Mouse (Mus musculus): ENCODE results near the gene Pnpla2. TPM values are rescaled to one million over a fixed set of nuclear protein-coding genes. Genes with fewer than 3 reads are reported as not detected.

Gene Pnpla2
- polyA plus RNA-seq, 1 experiment: 18.9 TPM

GRCm38 (mm10) chr7:141417731-141418681, 37.0 kb upstream of the Pnpla2 start:
- H3K4me1 ChIP-seq (ENCODE audit: control insufficient read depth, insufficient read depth, low read length): 0 out of 2 replicates have a peak, but pooled peaks cover 5% of the 10 kb centered on the region
- TF ChIP-seq POLR2A (IDR thresholded peaks at IDR 0.05; ENCODE audit: low read depth, low read length): no peak
- no peak overlapping the region for H3K4me3 ChIP-seq (ENCODE audit: insufficient read depth, low read length)
- H3K27ac ChIP-seq (ENCODE audit: insufficient read depth, low read length): no peak overlapping the region

GRCm38 (mm10) chr7:141418970-141419369, 36.0 kb upstream of the Pnpla2 start:
- no peak overlapping the region for H3K27ac ChIP-seq (ENCODE audit: insufficient read depth, low read length)
- TF ChIP-seq POLR2A (IDR thresholded peaks at IDR 0.05; ENCODE audit: low read depth, low read length) (no peak), CTCF (IDR thresholded peaks at IDR 0.05; ENCODE audit: borderline replicate concordance, insufficient read depth, low read length) (no peak)

GRCm38 (mm10) chr7:141420030-141420702, 34.8 kb upstream of the Pnpla2 start:
- Histone ChIP-seq H3K4me1 (ENCODE audit: control insufficient read depth, insufficient read depth, low read length) (0 out of 2 replicates have a peak, but pooled peaks cover 5% of the 10 kb centered on the region), H3K4me3 (ENCODE audit: insufficient read depth, low read length) (no peak overlapping the region), H3K27ac (ENCODE audit: insufficient read depth, low read length) (no peak overlapping the region)
- TF ChIP-seq CTCF (IDR thresholded peaks at IDR 0.05; ENCODE audit: borderline replicate concordance, insufficient read depth, low read length) (no peak), POLR2A (IDR thresholded peaks at IDR 0.05; ENCODE audit: low read depth, low read length) (no peak)

More at GRCm38 (mm10) chr7:141418970-141419369, 36.0 kb upstream of the Pnpla2 start:
- Histone ChIP-seq H3K4me1 (ENCODE audit: control insufficient read depth, insufficient read depth, low read length) (0 out of 2 replicates have a peak, but pooled peaks cover 5% of the 10 kb centered on the region), H3K4me3 (ENCODE audit: insufficient read depth, low read length) (no peak overlapping the region)

GRCm38 (mm10) chr7:141423811-141424210, 31.2 kb upstream of the Pnpla2 start:
- Histone ChIP-seq H3K4me1 (ENCODE audit: control insufficient read depth, insufficient read depth, low read length) (no peaks in the 10 kb centered on the region), H3K4me3 (ENCODE audit: insufficient read depth, low read length) (no peak overlapping the region), H3K27ac (ENCODE audit: insufficient read depth, low read length) (no peak overlapping the region)
- TF ChIP-seq CTCF (IDR thresholded peaks at IDR 0.05; ENCODE audit: borderline replicate concordance, insufficient read depth, low read length) (no peak), POLR2A (IDR thresholded peaks at IDR 0.05; ENCODE audit: low read depth, low read length) (no peak)

GRCm38 (mm10) chr7:141426948-141427730, 27.9 kb upstream of the Pnpla2 start:
- Histone ChIP-seq H3K27ac (ENCODE audit: insufficient read depth, low read length) (no peak overlapping the region), H3K4me1 (ENCODE audit: control insufficient read depth, insufficient read depth, low read length) (no peaks in the 10 kb centered on the region), H3K4me3 (ENCODE audit: insufficient read depth, low read length) (no peak overlapping the region)

GRCm38 (mm10) chr7:141428701-141429100, 26.3 kb upstream of the Pnpla2 start:
- Histone ChIP-seq H3K4me3 (ENCODE audit: insufficient read depth, low read length) (no peak overlapping the region), H3K27ac (ENCODE audit: insufficient read depth, low read length) (no peak overlapping the region), H3K4me1 (ENCODE audit: control insufficient read depth, insufficient read depth, low read length) (no peaks in the 10 kb centered on the region)
- TF ChIP-seq POLR2A (IDR thresholded peaks at IDR 0.05; ENCODE audit: low read depth, low read length): no peak
- TF ChIP-seq CTCF (IDR thresholded peaks at IDR 0.05; ENCODE audit: borderline replicate concordance, insufficient read depth, low read length): no peak

More at GRCm38 (mm10) chr7:141426948-141427730, 27.9 kb upstream of the Pnpla2 start:
- TF ChIP-seq CTCF (IDR thresholded peaks at IDR 0.05; ENCODE audit: borderline replicate concordance, insufficient read depth, low read length) (no peak), POLR2A (IDR thresholded peaks at IDR 0.05; ENCODE audit: low read depth, low read length) (no peak)

GRCm38 (mm10) chr7:141429310-141429709, 25.7 kb upstream of the Pnpla2 start, which contains the start of gene Cend1:
Cend1 (minus strand) TSS chr7:141429491.
- H3K27ac ChIP-seq (ENCODE audit: insufficient read depth, low read length): no peak within 1 kb of the TSS
- H3K4me1 ChIP-seq (ENCODE audit: control insufficient read depth, insufficient read depth, low read length): no peaks in the 10 kb centered on the region
- H3K4me3 ChIP-seq (ENCODE audit: insufficient read depth, low read length): peak within 1 kb of the TSS; percentile 11; the same call in 1 of the 2 replicates
- peak; percentile 42 for TF ChIP-seq POLR2A (IDR thresholded peaks at IDR 0.05; ENCODE audit: low read depth, low read length)
- no peak for TF ChIP-seq CTCF (IDR thresholded peaks at IDR 0.05; ENCODE audit: borderline replicate concordance, insufficient read depth, low read length)

GRCm38 (mm10) chr7:141429840-141430584, 25.0 kb upstream of the Pnpla2 start:
- Histone ChIP-seq H3K4me1 (ENCODE audit: control insufficient read depth, insufficient read depth, low read length) (no peaks in the 10 kb centered on the region), H3K4me3 (ENCODE audit: insufficient read depth, low read length) (no peak overlapping the region), H3K27ac (ENCODE audit: insufficient read depth, low read length) (no peak overlapping the region)
- TF ChIP-seq POLR2A (IDR thresholded peaks at IDR 0.05; ENCODE audit: low read depth, low read length) (no peak), CTCF (IDR thresholded peaks at IDR 0.05; ENCODE audit: borderline replicate concordance, insufficient read depth, low read length) (no peak)
